Mouse (Mus musculus): ENCODE data around the gene Rpap3. TPM values are rescaled to one million over a fixed set of nuclear protein-coding genes. Genes with fewer than 3 reads are reported as not detected.

The Rpap3 gene
- polyA plus RNA-seq, 1 experiment from 2014 or later: 47.2 TPM

GRCm38 (mm10) chr15:97693411-97693810, 12.2 kb downstream of the Rpap3 start:
- no peak for ATAC-seq (ENCODE audit: low FRiP score, low TSS enrichment)
- Histone ChIP-seq H3K36me3 (ENCODE audit: control insufficient read depth, insufficient read depth, low read length) (peaks cover 84% of the 10 kb centered on the region), H3K4me3 (ENCODE audit: low read length) (no peak overlapping the region), H3K27ac (ENCODE audit: low read depth, low read length) (no peak overlapping the region), H3K4me1 (ENCODE audit: control insufficient read depth, insufficient read depth, low read length) (no peaks in the 10 kb centered on the region), H3K9me3 (ENCODE audit: control insufficient read depth, low read length) (no peaks in the 10 kb centered on the region), H3K9ac (ENCODE audit: low read depth, low read length) (no peak overlapping the region), H3K4me2 (replicated peaks; ENCODE audit: low read depth, low read length) (no peak overlapping the region), H3K27me3 (ENCODE audit: control insufficient read depth, insufficient read depth, low read length) (no peaks in the 10 kb centered on the region)
- 90% methylated on average over 5 of the region's 5 CpGs for WGBS

GRCm38 (mm10) chr15:97684118-97684517, 21.5 kb downstream of the Rpap3 start:
- WGBS: 93% methylated on average over 9 of the region's 9 CpGs
- no peak for ATAC-seq (ENCODE audit: low FRiP score, low TSS enrichment)
- Histone ChIP-seq H3K4me2 (replicated peaks; ENCODE audit: low read depth, low read length) (no peak overlapping the region), H3K4me1 (ENCODE audit: control insufficient read depth, insufficient read depth, low read length) (no peaks in the 10 kb centered on the region), H3K4me3 (ENCODE audit: low read length) (no peak overlapping the region), H3K27ac (ENCODE audit: low read depth, low read length) (no peak overlapping the region), H3K9me3 (ENCODE audit: control insufficient read depth, low read length) (no peaks in the 10 kb centered on the region), H3K9ac (ENCODE audit: low read depth, low read length) (no peak overlapping the region), H3K36me3 (ENCODE audit: control insufficient read depth, insufficient read depth, low read length) (peaks cover 86% of the 10 kb centered on the region), H3K27me3 (ENCODE audit: control insufficient read depth, insufficient read depth, low read length) (no peaks in the 10 kb centered on the region)

GRCm38 (mm10) chr15:97682053-97682452, 23.6 kb downstream of the Rpap3 start:
- Histone ChIP-seq H3K36me3 (ENCODE audit: control insufficient read depth, insufficient read depth, low read length) (peaks cover 84% of the 10 kb centered on the region), H3K4me1 (ENCODE audit: control insufficient read depth, insufficient read depth, low read length) (no peaks in the 10 kb centered on the region), H3K4me2 (replicated peaks; ENCODE audit: low read depth, low read length) (no peak overlapping the region), H3K9me3 (ENCODE audit: control insufficient read depth, low read length) (no peaks in the 10 kb centered on the region), H3K27ac (ENCODE audit: low read depth, low read length) (no peak overlapping the region), H3K9ac (ENCODE audit: low read depth, low read length) (no peak overlapping the region), H3K27me3 (ENCODE audit: control insufficient read depth, insufficient read depth, low read length) (no peaks in the 10 kb centered on the region), H3K4me3 (ENCODE audit: low read length) (no peak overlapping the region)
- WGBS: 80% methylated on average over 8 of the region's 8 CpGs
- ATAC-seq (ENCODE audit: low FRiP score, low TSS enrichment): peak; percentile 53; the same call in 1 of the 2 replicates

GRCm38 (mm10) chr15:97679991-97680681, 25.5 kb downstream of the Rpap3 start:
- H3K9me3 ChIP-seq (ENCODE audit: control insufficient read depth, low read length): no peaks in the 10 kb centered on the region
- no peak overlapping the region for H3K4me2 ChIP-seq (replicated peaks; ENCODE audit: low read depth, low read length)
- no peak overlapping the region for H3K9ac ChIP-seq (ENCODE audit: low read depth, low read length)
- peak; percentile 44 for ATAC-seq (ENCODE audit: low FRiP score, low TSS enrichment)
- peaks cover 81% of the 10 kb centered on the region for H3K36me3 ChIP-seq (ENCODE audit: control insufficient read depth, insufficient read depth, low read length)
- H3K27me3 ChIP-seq (ENCODE audit: control insufficient read depth, insufficient read depth, low read length): no peaks in the 10 kb centered on the region
- H3K27ac ChIP-seq (ENCODE audit: low read depth, low read length): no peak overlapping the region; the same call in 1 of the 2 replicates
- WGBS: 71% methylated on average over 18 of the region's 18 CpGs
- no peaks in the 10 kb centered on the region for H3K4me1 ChIP-seq (ENCODE audit: control insufficient read depth, insufficient read depth, low read length)
- H3K4me3 ChIP-seq (ENCODE audit: low read length): no peak overlapping the region

- H3K36me3 ChIP-seq (ENCODE audit: control insufficient read depth, insufficient read depth, low read length): peaks cover 78% of the 10 kb centered on the region
Observed at GRCm38 (mm10) chr15:97677341-97677740, 28.3 kb downstream of the Rpap3 start.

GRCm38 (mm10) chr15:97675927-97676326, 29.7 kb downstream of the Rpap3 start:
- no peaks in the 10 kb centered on the region for H3K9me3 ChIP-seq (ENCODE audit: control insufficient read depth, low read length)
- H3K9ac ChIP-seq (ENCODE audit: low read depth, low read length): no peak overlapping the region
- peaks cover 66% of the 10 kb centered on the region for H3K36me3 ChIP-seq (ENCODE audit: control insufficient read depth, insufficient read depth, low read length)
- no peak overlapping the region for H3K4me2 ChIP-seq (replicated peaks; ENCODE audit: low read depth, low read length)
- ATAC-seq (ENCODE audit: low FRiP score, low TSS enrichment): no peak
- H3K4me3 ChIP-seq (ENCODE audit: low read length): no peak overlapping the region
- 0 out of 2 replicates have a peak, but pooled peaks cover 5% of the 10 kb centered on the region for H3K4me1 ChIP-seq (ENCODE audit: control insufficient read depth, insufficient read depth, low read length)
- no peaks in the 10 kb centered on the region for H3K27me3 ChIP-seq (ENCODE audit: control insufficient read depth, insufficient read depth, low read length)
- WGBS: 90% methylated on average over 13 of the region's 13 CpGs
- H3K27ac ChIP-seq (ENCODE audit: low read depth, low read length): no peak overlapping the region

More at GRCm38 (mm10) chr15:97677341-97677740, 28.3 kb downstream of the Rpap3 start:
- H3K4me2 ChIP-seq (replicated peaks; ENCODE audit: low read depth, low read length): no peak overlapping the region
- ATAC-seq (ENCODE audit: low FRiP score, low TSS enrichment): no peak
- H3K4me1 ChIP-seq (ENCODE audit: control insufficient read depth, insufficient read depth, low read length): 0 out of 2 replicates have a peak, but pooled peaks cover 2% of the 10 kb centered on the region
- no peak overlapping the region for H3K9ac ChIP-seq (ENCODE audit: low read depth, low read length)
- no peak overlapping the region for H3K27ac ChIP-seq (ENCODE audit: low read depth, low read length)
- no peaks in the 10 kb centered on the region for H3K9me3 ChIP-seq (ENCODE audit: control insufficient read depth, low read length)
- no peaks in the 10 kb centered on the region for H3K27me3 ChIP-seq (ENCODE audit: control insufficient read depth, insufficient read depth, low read length)
- no peak overlapping the region for H3K4me3 ChIP-seq (ENCODE audit: low read length)
- 92% methylated on average over 3 of the region's 3 CpGs for WGBS

GRCm38 (mm10) chr15:97674423-97674822, 31.2 kb downstream of the Rpap3 start:
- H3K27me3 ChIP-seq (ENCODE audit: control insufficient read depth, insufficient read depth, low read length): no peaks in the 10 kb centered on the region
- H3K36me3 ChIP-seq (ENCODE audit: control insufficient read depth, insufficient read depth, low read length): peaks cover 54% of the 10 kb centered on the region
- H3K4me3 ChIP-seq (ENCODE audit: low read length): no peak overlapping the region
- H3K4me2 ChIP-seq (replicated peaks; ENCODE audit: low read depth, low read length): no peak overlapping the region
- H3K27ac ChIP-seq (ENCODE audit: low read depth, low read length): no peak overlapping the region
- H3K9ac ChIP-seq (ENCODE audit: low read depth, low read length): no peak overlapping the region
- WGBS: 97% methylated on average over 4 of the region's 4 CpGs
- H3K4me1 ChIP-seq (ENCODE audit: control insufficient read depth, insufficient read depth, low read length): 0 out of 2 replicates have a peak, but pooled peaks cover 5% of the 10 kb centered on the region
- H3K9me3 ChIP-seq (ENCODE audit: control insufficient read depth, low read length): no peaks in the 10 kb centered on the region
- ATAC-seq (ENCODE audit: low FRiP score, low TSS enrichment): no peak

- no peak for ATAC-seq (ENCODE audit: low FRiP score, low TSS enrichment)
- H3K4me2 ChIP-seq (replicated peaks; ENCODE audit: low read depth, low read length): no peak overlapping the region
- WGBS: 86% methylated on average over 7 of the region's 7 CpGs
Observed at GRCm38 (mm10) chr15:97673256-97674000, 32.2 kb downstream of the Rpap3 start.

GRCm38 (mm10) chr15:97672211-97672765, 33.3 kb downstream of the Rpap3 start:
- ATAC-seq (ENCODE audit: low FRiP score, low TSS enrichment): peak; percentile 63
- peaks cover 39% of the 10 kb centered on the region for H3K36me3 ChIP-seq (ENCODE audit: control insufficient read depth, insufficient read depth, low read length)
- 70% methylated on average over 9 of the region's 9 CpGs for WGBS

More at GRCm38 (mm10) chr15:97673256-97674000, 32.2 kb downstream of the Rpap3 start:
- no peak overlapping the region for H3K27ac ChIP-seq (ENCODE audit: low read depth, low read length)
- no peaks in the 10 kb centered on the region for H3K27me3 ChIP-seq (ENCODE audit: control insufficient read depth, insufficient read depth, low read length)
- H3K9ac ChIP-seq (ENCODE audit: low read depth, low read length): no peak overlapping the region
- H3K9me3 ChIP-seq (ENCODE audit: control insufficient read depth, low read length): no peaks in the 10 kb centered on the region
- H3K36me3 ChIP-seq (ENCODE audit: control insufficient read depth, insufficient read depth, low read length): peaks cover 50% of the 10 kb centered on the region
- H3K4me1 ChIP-seq (ENCODE audit: control insufficient read depth, insufficient read depth, low read length): 0 out of 2 replicates have a peak, but pooled peaks cover 5% of the 10 kb centered on the region
- no peak overlapping the region for H3K4me3 ChIP-seq (ENCODE audit: low read length)

More at GRCm38 (mm10) chr15:97672211-97672765, 33.3 kb downstream of the Rpap3 start:
- Histone ChIP-seq H3K27me3 (ENCODE audit: control insufficient read depth, insufficient read depth, low read length) (no peaks in the 10 kb centered on the region), H3K4me3 (ENCODE audit: low read length) (no peak overlapping the region), H3K27ac (ENCODE audit: low read depth, low read length) (no peak overlapping the region), H3K9ac (ENCODE audit: low read depth, low read length) (no peak overlapping the region), H3K4me1 (ENCODE audit: control insufficient read depth, insufficient read depth, low read length) (0 out of 2 replicates have a peak, but pooled peaks cover 5% of the 10 kb centered on the region), H3K4me2 (replicated peaks; ENCODE audit: low read depth, low read length) (no peak overlapping the region), H3K9me3 (ENCODE audit: control insufficient read depth, low read length) (no peaks in the 10 kb centered on the region)
